Mouse (Mus musculus) cortical plate, adult 2 months (tissue): Measurements from ENCODE around the gene Nr4a1. TPM values are rescaled to one million over a fixed set of nuclear protein-coding genes. Genes with fewer than 3 reads are reported as not detected.
A peak's percentile ranks its signal among the peaks of the same experiment; 100 is the strongest.

Experiments used
- H3K27ac ChIP-seq: fragments of 200-500 bp; 2 replicates; pipeline ENCODE4 v1.5.1; 2012; ENCODE audit warnings: low read length, control low read depth, inconsistent platforms; ENCODE audit not compliant: insufficient read depth
- H3K4me1 ChIP-seq: fragments of 200-500 bp; 2 replicates; pipeline ENCODE4 v1.6.1; 2011; ENCODE audit warnings: low read length; ENCODE audit not compliant: control insufficient read depth, insufficient read depth
- H3K4me3 ChIP-seq: fragments of 200-500 bp; 2 replicates; pipeline ENCODE4 v1.5.1; 2011; ENCODE audit warnings: mild to moderate bottlenecking, low read length, control low read depth; ENCODE audit not compliant: insufficient read depth
- CTCF ChIP-seq: fragments of 200-500 bp; IDR thresholded peaks from 2 replicates; pipeline ENCODE4 v1.5.1; 2011; ENCODE audit warnings: mild to moderate bottlenecking, control low read depth, low read length; ENCODE audit not compliant: insufficient read depth; ENCODE audit errors: extremely low read depth
- POLR2A ChIP-seq: fragments of 200-500 bp; IDR thresholded peaks from 2 replicates; pipeline ENCODE4 v1.6.1; 2011; ENCODE audit warnings: mild to moderate bottlenecking, low read length, control low read depth; ENCODE audit not compliant: insufficient read depth; ENCODE audit errors: extremely low read depth
- polyA plus RNA-seq: library from polyadenylated mRNA; depleted of rRNA; stranded (reverse); fragments of >200 nt; gene quantifications from 2 replicates; pipeline ENCODE4 v1.2.3, GENCODE M21; 2012

Nr4a1 gene
- polyA plus RNA-seq, 1 experiment: 103 TPM

- Histone ChIP-seq H3K4me3 (no peak overlapping the region), H3K27ac (peak overlapping the region; percentile 43), H3K4me1 (peaks cover 5% of the 10 kb centered on the region)
- TF ChIP-seq CTCF (no peak), POLR2A (no peak)
Measured at GRCm38 (mm10) chr15:101232607-101233006, 21.5 kb upstream of the Nr4a1 start.

DNA sequence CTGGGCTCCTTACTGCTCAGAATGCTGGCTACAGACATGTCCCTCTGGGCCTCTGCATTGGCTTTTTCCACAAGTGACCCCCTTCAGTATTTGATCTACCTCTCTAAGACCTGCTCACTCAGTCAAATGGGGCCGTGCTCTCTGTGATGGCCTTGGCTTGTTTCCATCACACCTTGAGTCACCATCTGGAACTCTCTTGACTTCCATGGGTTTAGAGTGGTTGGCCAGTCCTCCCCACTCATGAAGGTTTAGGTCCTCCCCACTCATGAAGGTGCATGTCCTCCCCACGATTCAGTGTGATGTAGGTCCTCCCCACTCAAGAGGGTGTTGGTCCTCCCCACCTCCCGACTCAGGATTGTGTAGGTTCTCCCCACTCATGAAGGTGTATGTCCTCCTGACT lies 20.9 kb upstream of the Nr4a1 start:
- Histone ChIP-seq H3K4me1 (peaks cover 4% of the 10 kb centered on the region), H3K4me3 (no peak overlapping the region), H3K27ac (peak overlapping the region; percentile 43)
- TF ChIP-seq CTCF (no peak), POLR2A (no peak)

DNA sequence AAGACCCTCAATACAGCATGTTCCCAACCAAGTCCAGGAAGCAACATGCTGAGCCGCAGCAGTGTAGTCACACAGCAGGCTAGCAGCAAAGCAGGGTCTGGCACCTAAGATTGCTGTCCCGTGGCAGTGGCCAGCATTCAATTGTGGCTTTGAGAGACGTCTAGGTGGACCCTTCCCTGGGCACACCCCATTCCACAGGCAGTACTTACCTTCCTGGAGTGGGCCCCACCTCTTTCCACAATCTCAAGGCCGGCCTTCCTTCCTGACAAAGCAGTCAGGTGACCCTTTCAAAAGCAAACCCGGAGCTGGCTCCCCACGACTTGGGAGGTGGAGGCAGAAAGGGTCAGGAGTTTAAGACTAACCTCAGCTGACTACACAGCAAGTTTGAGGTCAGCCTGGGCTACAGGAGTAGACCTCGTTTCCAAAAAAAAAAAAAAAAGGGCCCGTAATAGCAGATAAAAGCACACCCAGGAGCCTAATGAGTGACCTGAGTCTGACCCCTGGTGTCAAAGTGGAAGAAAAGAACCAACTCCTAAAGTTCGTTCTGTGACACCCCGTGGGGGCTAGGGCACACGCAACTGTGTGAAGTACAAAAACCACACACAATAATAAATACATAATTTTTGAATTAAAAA lies 20.3 kb upstream of the Nr4a1 start:
- H3K27ac ChIP-seq: 0 out of 2 replicates have a peak overlapping the region, but pooled peaks have one; percentile 4

DNA sequence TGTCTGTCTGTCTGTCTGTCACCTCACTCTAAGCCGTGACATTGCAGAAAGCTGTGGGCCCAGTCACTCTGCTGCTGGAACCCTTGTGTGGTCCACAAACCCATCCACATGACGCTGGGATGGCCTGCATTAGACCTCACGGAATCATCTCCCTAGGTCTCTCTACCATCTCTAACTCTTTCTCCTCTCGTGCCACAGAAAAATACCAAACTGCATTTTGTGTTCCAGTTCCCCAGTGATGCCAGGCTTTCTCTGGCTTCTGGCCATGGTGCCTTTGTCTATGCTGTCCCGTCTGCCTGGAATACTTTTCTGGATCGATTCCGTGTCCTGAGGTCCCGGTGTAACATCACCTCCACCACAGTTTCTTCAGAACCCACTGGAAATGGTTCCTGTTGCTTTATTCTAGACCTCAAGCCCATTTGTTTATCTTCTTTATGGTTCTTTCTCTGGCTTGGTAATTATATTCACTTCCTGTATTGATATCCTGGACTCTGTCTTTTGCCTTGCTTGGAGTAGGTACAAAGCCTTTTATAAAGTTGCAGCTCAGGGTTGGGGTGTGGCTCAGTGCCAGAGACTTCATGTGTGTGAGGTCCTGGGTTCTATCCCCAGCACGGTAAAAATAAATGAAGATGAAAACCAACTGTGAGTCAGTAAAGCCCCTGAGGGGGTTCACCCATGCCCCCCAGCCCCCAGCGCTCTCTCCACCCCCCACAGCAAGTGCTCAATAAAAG lies 19.3 kb upstream of the Nr4a1 start:
- no peak for TF ChIP-seq CTCF
- TF ChIP-seq POLR2A: no peak
- Histone ChIP-seq H3K27ac (peak overlapping the region; percentile 41), H3K4me1 (peaks cover 8% of the 10 kb centered on the region), H3K4me3 (no peak overlapping the region)

More for the DNA sequence above, 20.3 kb upstream of the Nr4a1 start:
- H3K4me1 ChIP-seq: peaks cover 7% of the 10 kb centered on the region
- TF ChIP-seq POLR2A: no peak
- TF ChIP-seq CTCF: no peak
- no peak overlapping the region for H3K4me3 ChIP-seq

DNA sequence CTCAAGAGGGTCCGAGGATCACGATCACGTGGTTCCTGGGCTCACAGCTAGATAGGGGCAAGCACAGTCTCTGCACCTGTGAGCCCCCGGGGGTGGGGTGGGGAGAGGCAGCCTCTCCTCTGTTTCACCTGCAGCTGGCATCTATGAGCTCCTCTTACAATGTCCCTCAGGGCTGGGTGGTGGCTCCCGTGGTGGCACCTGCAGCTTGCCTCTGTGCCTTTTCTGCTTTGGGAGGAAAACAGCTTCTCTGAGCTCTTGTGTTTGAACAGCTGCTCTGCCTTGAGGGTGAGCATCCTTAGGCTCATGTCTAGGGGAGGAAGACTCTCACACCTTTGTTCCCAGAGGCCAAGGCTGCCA lies 18.7 kb upstream of the Nr4a1 start:
- Histone ChIP-seq H3K27ac (peak overlapping the region; percentile 87), H3K4me1 (peaks cover 8% of the 10 kb centered on the region), H3K4me3 (no peak overlapping the region)
- TF ChIP-seq POLR2A: no peak
- TF ChIP-seq CTCF: no peak

DNA sequence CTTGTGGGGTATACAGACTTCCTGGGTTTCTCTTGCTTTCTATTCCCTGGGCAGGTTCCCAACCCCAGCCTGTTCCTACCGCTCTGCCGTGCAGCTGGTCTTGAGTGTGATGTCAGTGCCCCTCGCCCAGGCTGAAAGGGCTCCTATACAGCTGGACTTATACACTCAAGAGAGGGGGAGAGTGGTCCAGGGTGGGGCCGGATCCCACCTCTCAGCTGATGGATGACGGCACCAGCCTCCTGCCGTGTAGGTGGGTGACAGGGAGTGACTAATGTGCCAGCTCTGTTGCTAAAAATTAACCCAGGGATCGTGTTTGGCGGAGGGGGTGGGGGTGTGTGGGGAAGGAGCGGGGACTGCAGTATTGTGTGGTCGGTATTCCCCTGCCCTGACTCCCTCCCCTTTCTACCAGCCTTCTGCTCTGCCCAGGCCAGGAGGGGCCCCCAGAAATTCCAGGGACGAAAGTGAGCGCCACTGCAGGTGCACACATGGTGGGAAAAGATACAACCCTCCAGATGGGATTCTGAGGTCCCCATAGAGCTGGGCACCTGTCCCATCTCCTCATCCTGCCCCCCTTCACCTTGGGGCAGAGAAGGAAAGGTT lies 18.2 kb upstream of the Nr4a1 start:
- no peak for TF ChIP-seq POLR2A
- no peak for TF ChIP-seq CTCF
- Histone ChIP-seq H3K4me1 (peaks cover 8% of the 10 kb centered on the region), H3K27ac (peak overlapping the region; percentile 87), H3K4me3 (no peak overlapping the region)

- H3K4me1 ChIP-seq: peaks cover 10% of the 10 kb centered on the region
- no peak for TF ChIP-seq POLR2A
- TF ChIP-seq CTCF: peak; percentile 46; the same call in 1 of the 2 replicates
- H3K27ac ChIP-seq: no peak overlapping the region
- H3K4me3 ChIP-seq: no peak overlapping the region
Measured at GRCm38 (mm10) chr15:101236878-101237277, 17.2 kb upstream of the Nr4a1 start.

DNA sequence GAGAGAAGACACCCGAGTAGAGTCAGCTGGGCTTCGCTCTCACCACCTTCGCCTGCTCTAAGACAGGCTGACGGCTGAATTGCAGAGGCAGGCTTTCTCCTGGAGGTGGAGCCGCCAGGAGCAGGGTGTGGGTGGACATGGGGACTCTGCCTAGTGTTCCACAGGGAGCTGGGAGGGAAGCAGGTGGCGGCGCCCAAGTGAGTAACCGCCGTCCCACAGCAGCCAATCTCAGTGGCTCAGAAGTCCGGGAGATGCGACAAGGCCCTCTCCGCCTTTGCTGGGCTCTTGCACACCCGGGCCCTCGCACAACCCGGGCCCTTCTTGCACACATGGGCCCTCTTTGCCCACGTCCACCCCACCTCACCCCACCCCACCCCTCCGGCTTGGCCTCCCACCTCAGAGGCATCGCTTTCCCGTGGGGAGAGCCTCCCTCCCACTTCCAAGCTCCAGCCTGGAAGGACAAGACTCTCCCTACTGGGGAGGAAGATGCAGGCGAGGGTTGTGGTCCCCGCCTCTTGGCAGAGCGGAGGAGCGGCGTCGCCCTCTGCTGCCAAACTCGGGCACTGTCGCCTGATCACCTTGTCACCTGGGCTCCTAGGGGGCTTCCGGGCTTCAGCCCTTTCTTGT lies 15.1 kb upstream of the Nr4a1 start:
- Histone ChIP-seq H3K4me1 (peaks cover 8% of the 10 kb centered on the region; the same call in 1 of the 2 replicates), H3K27ac (no peak overlapping the region), H3K4me3 (no peak overlapping the region)
- TF ChIP-seq POLR2A (peak; percentile 51; the same call in 1 of the 2 replicates), CTCF (peak; percentile 54; the same call in 1 of the 2 replicates)

DNA sequence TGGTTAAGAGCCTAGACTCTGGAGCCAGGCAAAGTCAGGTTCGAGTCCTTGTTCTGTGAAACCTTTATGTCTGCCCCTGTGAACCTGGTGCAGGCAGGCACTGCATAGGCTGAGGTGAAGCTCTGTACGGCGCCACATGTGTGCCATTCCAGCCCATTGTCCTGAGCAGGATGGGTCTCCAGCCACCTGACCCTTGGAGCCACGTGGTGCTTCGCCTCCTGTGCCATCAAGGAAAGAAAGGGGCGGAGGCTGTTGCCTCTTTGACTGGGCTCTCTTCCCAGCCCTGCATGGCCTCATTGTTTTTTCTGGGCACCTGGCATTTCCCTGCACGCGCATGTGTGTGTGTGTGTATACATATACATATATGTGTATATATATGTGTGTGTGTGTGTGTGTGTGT lies 14.2 kb upstream of the Nr4a1 start:
- Histone ChIP-seq H3K4me3 (no peak overlapping the region), H3K27ac (no peak overlapping the region), H3K4me1 (peaks cover 6% of the 10 kb centered on the region; the same call in 1 of the 2 replicates)
- TF ChIP-seq CTCF (no peak), POLR2A (no peak)
